Mouse (Mus musculus) megakaryocyte, embryonic 14.5 days (primary cell): ENCODE results near the gene Ece1.

Experiments
- FLI1 ChIP-seq: IDR thresholded peaks from 2 replicates; pipeline ENCODE4 v1.6.1; 2012; ENCODE audit warnings: low read length, inconsistent platforms, mixed read lengths
- GATA1 ChIP-seq: IDR thresholded peaks from 3 replicates; pipeline ENCODE4 v1.6.1; 2012; ENCODE audit warnings: mixed read lengths, low read length, inconsistent platforms, borderline replicate concordance

DNA sequence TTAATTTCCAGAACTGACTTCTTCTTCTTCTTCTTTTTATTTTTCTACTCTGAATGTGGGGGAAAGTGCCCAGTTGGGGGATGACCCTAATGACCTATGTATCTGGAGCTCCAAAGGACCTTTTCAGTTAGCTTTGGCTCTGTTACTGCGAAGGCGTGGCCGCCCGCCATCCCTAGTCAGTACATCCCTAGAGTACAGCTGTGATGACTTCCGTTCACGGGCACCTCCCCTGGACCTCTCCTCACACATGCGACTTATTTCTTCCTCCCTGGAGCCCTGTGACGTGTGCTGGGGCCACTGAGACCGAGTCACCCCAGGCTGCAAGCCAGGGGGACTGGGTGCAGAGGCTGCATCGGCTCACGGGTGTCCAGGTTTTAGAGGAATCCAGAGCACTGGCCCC is 59.5 kb downstream of the Ece1 start:
- TF ChIP-seq GATA1 (no peak), FLI1 (no peak)
